Mouse (Mus musculus) olfactory bulb, adult 2 months (tissue): ENCODE results near the gene Ankrd53. TPM values are rescaled to one million over a fixed set of nuclear protein-coding genes. Genes with fewer than 3 reads are reported as not detected.
"Not testable (repeated sequence)": the region's sequence is repeated elsewhere in the genome, so short reads cannot be mapped to it uniquely, and the experiment has no call there.

Experiments used
- H3K27ac ChIP-seq: fragments of 200-500 bp; 2 replicates; pipeline ENCODE4 v1.5.1; 2012; ENCODE audit warnings: low read depth, low read length; ENCODE audit not compliant: insufficient read depth
- H3K4me1 ChIP-seq: fragments of 200-500 bp; 2 replicates; pipeline ENCODE4 v1.6.1; 2012; ENCODE audit warnings: low read length; ENCODE audit not compliant: control insufficient read depth, insufficient read depth
- H3K4me3 ChIP-seq: fragments of 200-500 bp; 2 replicates; pipeline ENCODE4 v1.5.1; 2012; ENCODE audit warnings: mild to moderate bottlenecking, low read depth, low read length, moderate library complexity; ENCODE audit not compliant: insufficient read depth
- CTCF ChIP-seq: fragments of 200-500 bp; IDR thresholded peaks from 2 replicates; pipeline ENCODE4 v1.5.1; 2012; ENCODE audit warnings: low read depth, mild to moderate bottlenecking, low read length, moderate library complexity; ENCODE audit not compliant: insufficient read depth
- POLR2A ChIP-seq: fragments of 200-500 bp; IDR thresholded peaks from 2 replicates; pipeline ENCODE4 v1.6.1; 2012; ENCODE audit warnings: mild to moderate bottlenecking, low read depth, low read length, moderate library complexity; ENCODE audit not compliant: insufficient read depth
- WGBS: fragments of 180-500 bp; shearing (Covaris S2); methylation state at CpG from one replicate; pipeline ENCODE4 v1.1.7; 2018; 5-methylcytosine and 5-hydroxymethylcytosine counted together
- polyA plus RNA-seq: library from polyadenylated mRNA; stranded (reverse); fragments of >200 nt; gene quantifications from 2 replicates; pipeline ENCODE4 v1.2.4, GENCODE M21; 2012; ENCODE audit warnings: low replicate concordance; ENCODE audit not compliant: missing spikeins, insufficient read depth, insufficient read length

Gene Ankrd53
- polyA plus RNA-seq, 1 experiment, result not detected

DNA sequence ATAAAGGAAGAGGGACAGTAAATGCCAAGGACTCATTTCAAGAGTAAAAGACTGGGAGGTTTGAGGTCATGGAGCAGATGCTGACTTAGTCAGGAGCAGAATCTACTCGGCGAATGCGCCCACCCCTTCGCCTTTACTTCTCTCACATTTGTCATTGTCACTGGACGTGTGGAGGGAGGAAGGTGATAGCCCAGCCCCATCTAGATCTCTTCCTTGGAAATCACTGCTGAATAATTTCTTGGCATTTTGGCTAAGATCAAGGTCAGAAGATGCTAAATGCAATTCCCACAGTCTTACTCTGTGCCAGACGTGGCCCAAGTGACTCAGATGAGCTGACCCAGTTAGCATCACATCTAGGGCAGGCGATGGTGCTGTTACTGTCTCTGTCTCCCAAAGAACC, 15.9 kb downstream of the Ankrd53 start:
- peaks cover 16% of the 10 kb centered on the region for H3K4me1 ChIP-seq
- no peak for TF ChIP-seq CTCF
- TF ChIP-seq POLR2A, result no peak
- H3K27ac ChIP-seq, result no peak overlapping the region
- 84% methylated on average over 7 of the region's 7 CpGs for WGBS
- no peak overlapping the region for H3K4me3 ChIP-seq

GRCm38 (mm10) chr6:83779026-83779425, 16.6 kb downstream of the Ankrd53 start:
- peaks cover 10% of the 10 kb centered on the region for H3K4me1 ChIP-seq
- no peak overlapping the region for H3K27ac ChIP-seq
- TF ChIP-seq POLR2A (no peak), CTCF (peak; percentile 52; the same call in 1 of the 2 replicates)
- H3K4me3 ChIP-seq, result no peak overlapping the region
- WGBS, result 6% methylated on average over 5 of the region's 5 CpGs

- no peaks in the 10 kb centered on the region for H3K4me1 ChIP-seq
- TF ChIP-seq POLR2A (no peak), CTCF (no peak)
- 82% methylated on average over 3 of the region's 3 CpGs for WGBS
- no peak overlapping the region for H3K4me3 ChIP-seq
- H3K27ac ChIP-seq, result no peak overlapping the region
Measured at GRCm38 (mm10) chr6:83786426-83786825, 24.0 kb downstream of the Ankrd53 start.

DNA sequence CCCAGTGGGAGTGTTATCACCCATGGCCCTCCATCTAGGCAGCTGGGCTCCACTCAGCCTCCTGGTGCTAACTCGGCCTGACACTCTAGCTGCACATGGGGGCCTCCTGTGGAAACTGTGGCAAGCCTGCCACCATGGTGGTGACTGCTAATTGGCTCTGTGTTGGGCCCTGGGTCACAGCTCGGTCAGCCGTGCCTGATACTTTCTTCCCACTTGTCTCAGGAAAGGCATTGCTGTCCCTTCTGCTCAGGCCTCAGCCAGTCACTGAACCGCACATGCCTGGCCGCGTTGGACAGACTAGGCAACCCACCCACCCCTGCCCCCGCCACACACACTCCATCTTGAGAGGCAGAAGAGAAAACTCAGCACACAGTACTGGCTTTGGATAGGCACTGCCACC, 26.1 kb downstream of the Ankrd53 start:
- 55% methylated on average over 7 of the region's 7 CpGs for WGBS
- no peak overlapping the region for H3K27ac ChIP-seq
- no peaks in the 10 kb centered on the region for H3K4me1 ChIP-seq
- no peak for TF ChIP-seq CTCF
- no peak for TF ChIP-seq POLR2A
- H3K4me3 ChIP-seq, result no peak overlapping the region

GRCm38 (mm10) chr6:83790533-83790932, 28.1 kb downstream of the Ankrd53 start:
- not testable (repeated sequence) for H3K27ac ChIP-seq, H3K4me3 ChIP-seq, H3K4me1 ChIP-seq
- WGBS, result 82% methylated on average over 5 of the region's 5 CpGs

- TF ChIP-seq POLR2A (no peak), CTCF (no peak)
- 0 out of 2 replicates have a peak, but pooled peaks cover 2% of the 10 kb centered on the region for H3K4me1 ChIP-seq
- WGBS, result 70% methylated on average over 4 of the region's 4 CpGs
- H3K27ac ChIP-seq, result no peak overlapping the region
- no peak overlapping the region for H3K4me3 ChIP-seq
Measured at GRCm38 (mm10) chr6:83791251-83791890, 28.9 kb downstream of the Ankrd53 start.

DNA sequence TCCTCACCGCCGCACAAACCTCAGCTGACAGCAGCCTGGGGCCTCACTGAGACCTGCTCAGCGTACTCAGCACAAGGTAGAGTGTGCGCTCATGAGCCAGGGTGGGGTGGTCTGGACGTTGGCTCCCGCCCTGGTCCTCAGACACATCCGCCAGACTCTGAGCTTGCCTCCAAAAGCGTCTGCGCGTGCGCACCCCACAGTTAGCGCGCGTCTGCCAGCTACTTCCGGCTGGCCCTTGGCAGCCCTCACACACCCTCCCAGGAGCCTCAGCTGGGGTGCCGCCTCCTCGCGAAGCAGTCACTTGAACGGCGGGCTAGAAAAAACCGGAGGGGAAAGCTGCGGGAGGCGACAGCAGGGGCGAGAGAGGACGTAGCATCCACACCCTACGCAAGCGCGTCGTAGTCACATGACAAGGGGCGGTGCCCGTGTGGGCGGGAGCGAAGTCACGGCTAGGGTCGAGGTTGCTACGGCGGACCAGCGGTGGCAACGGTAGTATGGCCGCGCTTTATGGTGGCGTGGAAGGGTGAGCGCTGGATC, 32.4 kb downstream of the Ankrd53 start, which contains the start of gene Nagk:
Nagk (plus strand) TSS at position 223 of the 537 bp plus-strand sequence.
- peak within 1 kb of the TSS; percentile 72 for H3K4me3 ChIP-seq
- TF ChIP-seq CTCF (no peak), POLR2A (peak; percentile 67)
- peak within 1 kb of the TSS; percentile 93 for H3K27ac ChIP-seq
- 0 out of 2 replicates have a peak, but pooled peaks cover 2% of the 10 kb centered on the region for H3K4me1 ChIP-seq
- under 1% methylated on average over 43 of the region's 43 CpGs for WGBS

GRCm38 (mm10) chr6:83795492-83795900, 33.1 kb downstream of the Ankrd53 start:
- WGBS, result 4% methylated on average over 13 of the region's 13 CpGs
- Histone ChIP-seq H3K27ac (peak overlapping the region; percentile 93), H3K4me3 (peak overlapping the region; percentile 72), H3K4me1 (0 out of 2 replicates have a peak, but pooled peaks cover 2% of the 10 kb centered on the region)
- TF ChIP-seq CTCF, result no peak
- TF ChIP-seq POLR2A, result no peak

GRCm38 (mm10) chr6:83796686-83797085, 34.2 kb downstream of the Ankrd53 start:
- TF ChIP-seq CTCF (no peak), POLR2A (no peak)
- 0 out of 2 replicates have a peak, but pooled peaks cover 2% of the 10 kb centered on the region for H3K4me1 ChIP-seq
- 53% methylated on average over 3 of the region's 3 CpGs for WGBS
- H3K4me3 ChIP-seq, result no peak overlapping the region
- H3K27ac ChIP-seq, result no peak overlapping the region

DNA sequence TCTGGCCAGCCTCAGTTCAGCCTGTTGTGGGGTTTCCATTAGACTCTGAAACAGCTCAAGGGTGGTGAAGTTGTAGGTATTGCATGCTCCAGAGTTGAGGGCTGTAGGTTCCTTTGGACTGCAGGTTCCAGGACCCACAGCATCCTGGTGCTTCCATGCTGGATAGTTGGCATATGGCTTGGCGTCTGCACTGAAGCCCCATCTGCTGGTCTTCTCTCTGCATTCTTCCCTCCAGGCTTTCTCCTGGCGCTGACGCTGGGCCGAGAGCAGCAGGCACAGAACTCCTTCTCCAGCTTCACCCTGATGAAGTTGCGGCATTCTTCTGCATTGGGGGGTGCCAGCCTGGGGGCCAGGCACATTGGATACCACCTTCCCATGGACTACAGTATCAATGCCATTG, 39.6 kb downstream of the Ankrd53 start:
- Histone ChIP-seq H3K4me3 (no peak overlapping the region), H3K27ac (no peak overlapping the region), H3K4me1 (no peaks in the 10 kb centered on the region)
- WGBS, result 94% methylated on average over 5 of the region's 5 CpGs
- TF ChIP-seq POLR2A (no peak), CTCF (no peak)
